Mouse (Mus musculus): ENCODE measurements around the gene Eomes.

GRCm38 (mm10) chr9:118477961-118478360 lies at the start of gene Eomes:
- TF ChIP-seq CTCF (IDR thresholded peaks at IDR 0.05; ENCODE audit: low read depth) (no peak), EP300 (IDR thresholded peaks at IDR 0.05; ENCODE audit: low read depth) (no peak)
